ENCODE assay signal across 8 mouse cellular contexts in genomic region chr4:40843726-40844125, GRCm38 (mm10). TPM values are rescaled to one million over a fixed set of nuclear protein-coding genes. Genes with fewer than 3 reads are reported as not detected.
DNase-seq lines count a peak whose midpoint lies in the region; TF ChIP-seq lines count a peak whose summit lies in the region.

No protein-coding gene starts in this region.

- no peak for TF ChIP-seq CTCF in heart, adult 2 months (IDR thresholded peaks at IDR 0.05)
- TF ChIP-seq CTCF in C2C12 (IDR thresholded peaks at IDR 0.05; ENCODE audit: control insufficient read depth, insufficient read depth, insufficient read length): no peak

- 26% methylated on average over 8 of the region's 8 CpGs for WGBS in heart, adult 2 months
- 83% methylated on average over 8 of the region's 8 CpGs for WGBS in limb, embryonic 10.5 days

- peaks cover 47% of the 10 kb centered on the region for H3K4me1 ChIP-seq in heart, adult 2 months (ENCODE audit: control insufficient read depth, insufficient read depth, low read length)
- peaks cover 25% of the 10 kb centered on the region for H3K4me1 ChIP-seq in limb, embryonic 10.5 days

- H3K9me3 ChIP-seq in limb, embryonic 10.5 days (replicated peaks): no peaks in the 10 kb centered on the region

- H3K9ac ChIP-seq in heart, adult 2 months (ENCODE audit: low read depth, low read length): peak overlapping the region; percentile 48; the same call in 1 of the 2 replicates

- H3K79me2 ChIP-seq in heart, adult 2 months (replicated peaks; ENCODE audit: control insufficient read depth, insufficient read depth, low read length): peaks cover 13% of the 10 kb centered on the region
- H3K79me2 ChIP-seq in C2C12 (ENCODE audit: control insufficient read depth, insufficient read depth): peaks cover 98% of the 10 kb centered on the region

- TF ChIP-seq EP300 in heart, adult 2 months (IDR thresholded peaks at IDR 0.05; ENCODE audit: insufficient read depth, low read depth, low read length): no peak

- DNase-seq in heart, adult 2 months: no peak
- no peak for DNase-seq in heart, postnatal 25 days (ENCODE audit: low spot score)
- peak; percentile 76 to 86 for DNase-seq in gastrocnemius, adult 8-10 months (ENCODE audit: low spot score in 2 of 2)
- no peak for DNase-seq in limb, embryonic 10.5 days (ENCODE audit: low spot score)
- DNase-seq in adipocyte (ENCODE audit: low spot score): no peak
- DNase-seq in layer of hippocampus, postnatal 14 days (ENCODE audit: low spot score in 2 of 2): no peak
- no peak for DNase-seq in layer of hippocampus, postnatal 10 days (ENCODE audit: low spot score in 2 of 2)

- H3ac ChIP-seq in C2C12 (ENCODE audit: control insufficient read depth, insufficient read length, low read depth): peak overlapping the region; percentile 20

- peaks cover 51% of the 10 kb centered on the region for H3K36me3 ChIP-seq in heart, adult 2 months (ENCODE audit: control insufficient read depth, insufficient read depth, low read length)
- H3K36me3 ChIP-seq in C2C12 (ENCODE audit: control insufficient read depth, insufficient read depth): no peaks in the 10 kb centered on the region
- H3K36me3 ChIP-seq in limb, embryonic 10.5 days: 0 out of 2 replicates have a peak, but pooled peaks cover 2% of the 10 kb centered on the region

- H3K4me3 ChIP-seq in heart, adult 2 months: no peak overlapping the region
- no peak overlapping the region for H3K4me3 ChIP-seq in C2C12 (ENCODE audit: insufficient read depth, poor library complexity, severe bottlenecking)
- no peak overlapping the region for H3K4me3 ChIP-seq in limb, embryonic 10.5 days

- no peaks in the 10 kb centered on the region for H3K27me3 ChIP-seq in heart, adult 2 months (ENCODE audit: control insufficient read depth, insufficient read depth, low read length)
- no peaks in the 10 kb centered on the region for H3K27me3 ChIP-seq in C2C12 (ENCODE audit: control insufficient read depth, insufficient read depth, insufficient read length)
- no peaks in the 10 kb centered on the region for H3K27me3 ChIP-seq in limb, embryonic 10.5 days (ENCODE audit: low read depth, poor library complexity, severe bottlenecking)

- no peak for TF ChIP-seq POLR2A in heart, adult 2 months (IDR thresholded peaks at IDR 0.05; ENCODE audit: insufficient read depth, low read depth, low read length)

- H3K27ac ChIP-seq in heart, adult 2 months: peak overlapping the region; percentile 90
- peak overlapping the region; percentile 70; the same call in 1 of the 2 replicates for H3K27ac ChIP-seq in limb, embryonic 10.5 days

- H3K79me3 ChIP-seq in C2C12 (ENCODE audit: low read depth): peaks cover 82% of the 10 kb centered on the region

- intact Hi-C loops in heart, adult 2 months (cut with DNase I): loop anchor here (10.0 kb wide), 1 partner anchor 201 kb away; the partner anchor contains the start of gene Aqp7
- intact Hi-C loops in heart, postnatal 25 days (cut with DNase I): no loop called here

TF ChIP-seq in C2C12, 6 proteins besides CTCF, POLR2A, EP300 and RAD21:
- TF ChIP-seq CEBPB (IDR thresholded peaks at IDR 0.05; ENCODE audit: low read depth) (no peak), USF1 (IDR thresholded peaks at IDR 0.05; ENCODE audit: low read depth) (no peak), FOSL1 (IDR thresholded peaks at IDR 0.05; ENCODE audit: insufficient read depth, low read length, poor library complexity, severe bottlenecking) (no peak), MAX (IDR thresholded peaks at IDR 0.05) (no peak), MYOG (IDR thresholded peaks at IDR 0.05; ENCODE audit: control insufficient read depth, extremely low read depth, insufficient read length) (no peak), MYOD1 (IDR thresholded peaks at IDR 0.05; ENCODE audit: control insufficient read depth, insufficient read length, low read depth) (no peak)

RNA-seq across cellular contexts. Expression of gene B4galt1, which starts 10.1 kb away (rescaled TPM):
- 10 to 100 TPM; 68.7 to 69.7 TPM for total RNA-seq in heart, adult 2 months (2021)
- 42.6 and 57.4 TPM in 2 replicates for polyA plus RNA-seq in heart, adult 2 months (2012; rRNA removed)
- 10 to 100 TPM; 58.2 to 70.4 TPM for total RNA-seq in heart, postnatal 25 days (2021)
- 42.2 TPM for polyA plus RNA-seq in C2C12 (2012; fragmentation: generic; extraction: Trizol)
- total RNA-seq in gastrocnemius, adult 8-10 months (2022): 10 to 100 TPM; 22.3 to 27.7 (median 23.7) TPM
- 23.6 and 29.9 TPM in 2 replicates for polyA plus RNA-seq in limb, embryonic 10.5 days (2016; fragmentation: Nextera tagmentation; extraction: Ambion mirVana)
- total RNA-seq in layer of hippocampus, postnatal 14 days (2021): 1 to 10 TPM; 6.2 to 8.5 TPM
- total RNA-seq in layer of hippocampus, postnatal 10 days (2021): 1 to 10 TPM; 6.5 to 7.0 TPM

Comparison
In these comparisons a context has a peak if more than half of its experiments do, and no peak if none do; other contexts are left out.
1. DNase-seq: peak in gastrocnemius, adult 8-10 months (2 of 2); none in heart, adult 2 months (0 of 2), heart, postnatal 25 days (single experiment), limb, embryonic 10.5 days (single experiment), adipocyte (single experiment), layer of hippocampus, postnatal 14 days (0 of 2) and layer of hippocampus, postnatal 10 days (0 of 2).